Mouse (Mus musculus) stomach, embryonic 14.5 days (tissue): ENCODE data around the gene Prl3c1. TPM values are rescaled to one million over a fixed set of nuclear protein-coding genes. Genes with fewer than 3 reads are reported as not detected.
"Not testable (repeated sequence)": the region's sequence is repeated elsewhere in the genome, so short reads cannot be mapped to it uniquely, and the experiment has no call there.

ENCODE experiments used
- ATAC-seq: fragments of 200-750 bp; cut with Nextera tagmentation; 2 replicates; pipeline ENCODE4 v1.8.0; 2017; ENCODE audit warnings: low read depth, moderate TSS enrichment; ENCODE audit not compliant: insufficient number of reproducible peaks, insufficient read depth, low FRiP score
- H3K27ac ChIP-seq: fragments of 300-500 bp; sonication (generic); 2 replicates; pipeline ENCODE4 v1.5.1; 2014; ENCODE audit warnings: mild to moderate bottlenecking, low read length, moderate library complexity, mixed read lengths
- H3K27me3 ChIP-seq: fragments of 300-500 bp; sonication (generic); 2 replicates; pipeline ENCODE4 v1.6.1; 2014; ENCODE audit warnings: low read length, control low read depth, mixed read lengths; ENCODE audit not compliant: control insufficient read depth, insufficient read depth
- H3K36me3 ChIP-seq: fragments of 300-500 bp; sonication (generic); 2 replicates; pipeline ENCODE4 v1.6.1; 2014; ENCODE audit warnings: mild to moderate bottlenecking, control low read depth, low read length, moderate library complexity, mixed read lengths; ENCODE audit not compliant: control insufficient read depth, insufficient read depth
- H3K4me1 ChIP-seq: fragments of 300-500 bp; sonication (generic); 2 replicates; pipeline ENCODE4 v1.6.1; 2014; ENCODE audit warnings: low read length, control low read depth, mixed read lengths; ENCODE audit not compliant: control insufficient read depth, insufficient read depth
- H3K4me2 ChIP-seq: fragments of 300-500 bp; sonication (generic); replicated peaks from 2 replicates; pipeline ENCODE4 v1.6.1; 2014; ENCODE audit warnings: low read depth, low read length, control low read depth
- H3K4me3 ChIP-seq: fragments of 300-500 bp; sonication (generic); 2 replicates; pipeline ENCODE4 v1.5.1; 2014; ENCODE audit warnings: low read depth, low read length, control low read depth
- H3K9ac ChIP-seq: fragments of 300-500 bp; sonication (generic); replicated peaks from 2 replicates; pipeline ENCODE4 v1.6.1; 2014; ENCODE audit warnings: low read depth, mild to moderate bottlenecking, control low read depth, low read length, moderate library complexity, mixed read lengths
- H3K9me3 ChIP-seq: fragments of 300-500 bp; sonication (generic); 2 replicates; pipeline ENCODE4 v1.6.1; 2016; ENCODE audit warnings: low read depth, low read length, control low read depth; ENCODE audit not compliant: control insufficient read depth
- WGBS: fragments of 180-500 bp; shearing (Covaris S2); extraction: QIAGEN DNeasy Blood & Tissue Kit; methylation state at CpG from one replicate; pipeline ENCODE4 v1.1.7; 2014; 5-methylcytosine and 5-hydroxymethylcytosine counted together
- polyA plus RNA-seq: library from polyadenylated mRNA; unstranded; fragments of >200 nt; fragmentation: Nextera tagmentation; extraction: Ambion mirVana; gene quantifications from 2 replicates; pipeline ENCODE4 v1.2.1, GENCODE M21; 2014

The Prl3c1 gene
- not detected in 2 replicates for polyA plus RNA-seq

GRCm38 (mm10) chr13:27196359-27196758 lies at the start of gene Prl3c1:
Prl3c1 (plus strand) TSS chr13:27196659.
- no peak within 1 kb of the TSS for H3K4me3 ChIP-seq
- H3K9ac ChIP-seq: no peak within 1 kb of the TSS
- no peaks in the 10 kb centered on the region for H3K4me1 ChIP-seq
- H3K27me3 ChIP-seq: no peaks in the 10 kb centered on the region
- WGBS: 80% methylated on average over 1 of the region's 1 CpGs
- no peaks in the 10 kb centered on the region for H3K36me3 ChIP-seq
- no peak within 1 kb of the TSS for H3K27ac ChIP-seq
- no peak for ATAC-seq
- no peaks in the 10 kb centered on the region for H3K9me3 ChIP-seq
- no peak within 1 kb of the TSS for H3K4me2 ChIP-seq

- H3K9ac ChIP-seq: no peak overlapping the region
- H3K36me3 ChIP-seq: no peaks in the 10 kb centered on the region
- 70% methylated on average over 1 of the region's 1 CpGs for WGBS
- no peak overlapping the region for H3K27ac ChIP-seq
- H3K4me2 ChIP-seq: no peak overlapping the region
- H3K4me1 ChIP-seq: no peaks in the 10 kb centered on the region
- no peaks in the 10 kb centered on the region for H3K27me3 ChIP-seq
- H3K4me3 ChIP-seq: no peak overlapping the region
- ATAC-seq: no peak
- H3K9me3 ChIP-seq: no peaks in the 10 kb centered on the region
These were observed 48.2 kb upstream of the Prl3c1 start for GRCm38 (mm10) chr13:27148264-27148663.

DNA sequence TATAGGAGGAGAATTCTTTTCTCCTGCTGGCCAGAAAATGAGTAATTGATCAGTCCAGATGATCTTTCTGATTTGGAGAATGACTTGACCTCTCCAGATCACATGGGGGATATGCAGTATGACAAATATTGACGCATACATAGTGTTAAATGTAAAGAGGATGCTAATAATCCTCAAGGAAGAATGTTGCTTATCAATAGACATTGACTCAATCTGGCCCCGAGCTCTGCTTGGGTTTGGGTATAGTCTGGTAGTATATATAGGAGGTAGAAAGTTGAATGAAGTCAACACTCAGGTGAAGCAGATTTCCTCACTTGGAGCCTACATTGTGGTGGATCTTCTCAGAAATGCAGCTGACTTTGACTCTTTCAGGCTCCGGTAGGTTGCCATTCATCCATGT lies 40.0 kb upstream of the Prl3c1 start, which contains the start of gene Prl3d3:
Gene Prl3d3 (plus strand): TSS at position 301 of the 400 bp plus-strand sequence.
- not testable (repeated sequence) for ATAC-seq, H3K27ac ChIP-seq, H3K4me1 ChIP-seq, H3K4me3 ChIP-seq, H3K27me3 ChIP-seq, H3K9ac ChIP-seq, H3K36me3 ChIP-seq, H3K4me2 ChIP-seq, H3K9me3 ChIP-seq
- WGBS: 88% methylated on average over 2 of the region's 3 CpGs

DNA sequence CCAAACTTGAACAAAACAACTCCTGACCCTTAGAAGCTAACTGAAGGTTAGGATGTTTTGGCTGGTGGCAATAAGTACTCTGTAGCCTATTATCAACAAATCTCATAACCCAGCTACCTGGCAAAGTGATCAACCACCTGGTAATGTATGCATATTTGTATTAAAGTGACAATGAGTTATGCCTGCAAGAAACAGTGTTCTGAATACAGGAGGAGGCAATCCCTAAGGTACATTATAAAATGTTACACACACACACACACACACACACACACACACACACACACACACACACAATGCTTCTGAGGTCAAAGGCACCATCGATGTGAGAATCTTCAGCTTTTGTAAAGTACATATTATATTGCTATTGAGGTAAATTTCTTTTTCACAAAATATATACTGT lies 45.1 kb downstream of the Prl3c1 start, which contains the start of gene Prl3b1:
Gene Prl3b1 (plus strand): TSS at position 301 of the 400 bp plus-strand sequence.
- WGBS: 100% methylated on average over 1 of the region's 1 CpGs
- Histone ChIP-seq H3K4me2 (no peak within 1 kb of the TSS), H3K27ac (no peak within 1 kb of the TSS), H3K36me3 (no peaks in the 10 kb centered on the region), H3K4me1 (no peaks in the 10 kb centered on the region), H3K4me3 (no peak within 1 kb of the TSS), H3K9me3 (no peaks in the 10 kb centered on the region), H3K9ac (no peak within 1 kb of the TSS), H3K27me3 (no peaks in the 10 kb centered on the region)
- ATAC-seq: no peak

Other genes with a start within 250 kb of the Prl3c1 start
- gene Prl, start 139.1 kb upstream of the Prl3c1 start, polyA plus RNA-seq: not detected in 2 replicates
- gene Prl3d1, start 102.5 kb upstream of the Prl3c1 start, polyA plus RNA-seq: not detected in 2 replicates
- not detected in 2 replicates for gene Prl3d2, start 75.0 kb upstream of the Prl3c1 start, polyA plus RNA-seq
- gene Prl3d3, start 39.9 kb upstream of the Prl3c1 start, polyA plus RNA-seq: not detected in 2 replicates
- gene Prl3b1, start 45.2 kb downstream of the Prl3c1 start, polyA plus RNA-seq: not detected in 2 replicates
- not detected in 2 replicates for gene Prl3a1, start 62.8 kb downstream of the Prl3c1 start, polyA plus RNA-seq
- not detected in 2 replicates for gene Prl6a1, start 116.0 kb downstream of the Prl3c1 start, polyA plus RNA-seq
- gene Prl8a2, start 149.0 kb downstream of the Prl3c1 start, polyA plus RNA-seq: not detected in 2 replicates
- not detected in 2 replicates for gene Prl2b1, start 194.2 kb downstream of the Prl3c1 start, polyA plus RNA-seq
- gene Prl8a6, start 242.0 kb downstream of the Prl3c1 start, polyA plus RNA-seq: not detected in 2 replicates